Mouse (Mus musculus): ENCODE data around the gene Cd46. TPM values are rescaled to one million over a fixed set of nuclear protein-coding genes. Genes with fewer than 3 reads are reported as not detected.
A peak's percentile ranks its signal among the peaks of the same experiment; 100 is the strongest.

Gene Cd46
- polyA plus RNA-seq (2011; ENCODE audit: insufficient read depth, insufficient read length, low read depth, missing spikeins), result 0.79 and 0.91 TPM in 2 replicates

DNA sequence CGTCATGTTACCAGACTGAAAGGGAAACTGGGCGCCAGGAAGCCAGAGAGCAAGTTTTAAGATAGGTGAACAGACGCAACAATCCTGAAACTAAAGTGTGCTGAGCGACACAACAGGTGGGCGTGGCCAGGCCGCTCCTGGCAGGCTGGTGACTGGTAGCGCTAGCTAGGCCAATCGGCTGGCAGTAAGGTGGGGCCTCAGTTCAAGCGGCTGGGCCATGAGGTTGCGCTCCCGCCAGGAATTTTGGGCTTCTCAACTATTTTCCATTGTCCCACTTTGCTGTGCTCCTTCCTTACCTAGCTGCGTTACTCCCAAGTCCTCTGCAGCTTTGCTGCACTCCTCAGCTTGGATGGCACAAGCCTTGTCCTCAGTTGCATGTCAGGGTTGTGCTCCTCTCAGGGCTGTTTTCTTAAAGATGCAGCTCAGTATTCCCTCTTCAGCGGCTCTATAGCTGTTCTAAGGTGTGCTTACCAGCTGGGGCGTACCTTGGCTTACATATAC is at the start of gene Cd46:
TSS of gene Cd46 (minus strand) at position 30 of the 501 bp plus-strand sequence.
- Histone ChIP-seq H3K4me3 (ENCODE audit: low read depth, low read length) (peak within 1 kb of the TSS; percentile 55), H3K27me3 (ENCODE audit: control insufficient read depth, insufficient read depth, low read length, poor library complexity, severe bottlenecking) (no peaks in the 10 kb centered on the region), H3K36me3 (ENCODE audit: control insufficient read depth, insufficient read depth, low read length, poor library complexity, severe bottlenecking) (no peaks in the 10 kb centered on the region), H3K9ac (ENCODE audit: low read depth, poor library complexity, severe bottlenecking) (peak within 1 kb of the TSS; percentile 28; the same call in 1 of the 2 replicates), H3K4me1 (ENCODE audit: control insufficient read depth, insufficient read depth, low read length) (no peaks in the 10 kb centered on the region), H3K27ac (ENCODE audit: insufficient read depth, low read length) (no peak within 1 kb of the TSS), H3K9me3 (replicated peaks; ENCODE audit: control insufficient read depth, insufficient read depth, low read length, poor library complexity, severe bottlenecking) (no peaks in the 10 kb centered on the region)
- TF ChIP-seq EP300 (IDR thresholded peaks at IDR 0.05; ENCODE audit: insufficient read depth, low read depth, low read length) (no peak), POLR2A (IDR thresholded peaks at IDR 0.05; ENCODE audit: insufficient read depth, low read length) (no peak), CTCF (IDR thresholded peaks at IDR 0.05; ENCODE audit: low read depth, low read length) (no peak)

DNA sequence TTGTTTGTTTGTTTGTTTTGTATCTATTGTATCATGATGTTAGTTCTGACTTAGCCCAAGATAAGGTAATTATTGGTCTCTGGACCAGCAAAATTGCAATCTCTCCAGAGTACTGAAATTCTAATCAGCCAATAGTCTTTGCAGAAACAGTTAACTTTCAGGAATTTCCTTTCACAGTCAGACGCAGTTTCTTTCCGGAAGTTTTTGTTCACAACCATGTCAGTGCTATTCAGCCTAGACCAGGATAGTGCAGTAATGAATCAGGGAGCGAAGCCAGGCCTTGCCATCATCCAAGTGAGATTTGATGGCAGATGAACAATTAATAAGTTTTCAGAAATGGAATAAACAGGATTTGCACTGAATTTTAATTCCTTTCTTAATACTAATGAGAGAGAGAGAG is 40.0 kb upstream of the Cd46 start:
- no peaks in the 10 kb centered on the region for H3K4me1 ChIP-seq (ENCODE audit: control insufficient read depth, insufficient read depth, low read length)
- no peak overlapping the region for H3K27ac ChIP-seq (ENCODE audit: insufficient read depth, low read length)
- no peak overlapping the region for H3K4me3 ChIP-seq (ENCODE audit: low read depth, low read length)
- H3K27me3 ChIP-seq (ENCODE audit: control insufficient read depth, insufficient read depth, low read length, poor library complexity, severe bottlenecking), result no peaks in the 10 kb centered on the region
- no peaks in the 10 kb centered on the region; the same call in 1 of the 2 replicates for H3K36me3 ChIP-seq (ENCODE audit: control insufficient read depth, insufficient read depth, low read length, poor library complexity, severe bottlenecking)
- TF ChIP-seq EP300 (IDR thresholded peaks at IDR 0.05; ENCODE audit: insufficient read depth, low read depth, low read length) (no peak), CTCF (IDR thresholded peaks at IDR 0.05; ENCODE audit: low read depth, low read length) (no peak), POLR2A (IDR thresholded peaks at IDR 0.05; ENCODE audit: insufficient read depth, low read length) (no peak)
- no peak overlapping the region for H3K9ac ChIP-seq (ENCODE audit: low read depth, poor library complexity, severe bottlenecking)
- H3K9me3 ChIP-seq (replicated peaks; ENCODE audit: control insufficient read depth, insufficient read depth, low read length, poor library complexity, severe bottlenecking), result no peaks in the 10 kb centered on the region

DNA sequence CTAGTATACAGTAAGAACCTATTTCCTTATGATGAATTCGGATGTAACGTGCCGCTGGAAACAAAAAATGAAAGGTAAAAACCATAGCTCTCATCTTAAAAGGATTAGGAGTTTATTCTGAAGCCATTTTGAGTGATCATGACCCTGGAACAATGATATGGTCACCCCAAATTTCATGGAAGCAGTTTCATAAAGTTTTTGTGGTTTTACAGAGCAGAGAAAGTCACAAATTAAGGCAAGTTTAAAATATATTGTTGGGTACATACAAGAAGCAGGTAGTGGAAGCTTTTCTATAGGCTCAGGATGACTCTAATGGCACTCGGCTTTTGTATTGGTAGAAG is 39.6 kb upstream of the Cd46 start:
- Histone ChIP-seq H3K27ac (ENCODE audit: insufficient read depth, low read length) (no peak overlapping the region), H3K9ac (ENCODE audit: low read depth, poor library complexity, severe bottlenecking) (peak overlapping the region; percentile 83), H3K4me1 (ENCODE audit: control insufficient read depth, insufficient read depth, low read length) (no peaks in the 10 kb centered on the region), H3K4me3 (ENCODE audit: low read depth, low read length) (no peak overlapping the region), H3K9me3 (replicated peaks; ENCODE audit: control insufficient read depth, insufficient read depth, low read length, poor library complexity, severe bottlenecking) (no peaks in the 10 kb centered on the region), H3K36me3 (ENCODE audit: control insufficient read depth, insufficient read depth, low read length, poor library complexity, severe bottlenecking) (no peaks in the 10 kb centered on the region; the same call in 1 of the 2 replicates), H3K27me3 (ENCODE audit: control insufficient read depth, insufficient read depth, low read length, poor library complexity, severe bottlenecking) (no peaks in the 10 kb centered on the region)
- TF ChIP-seq POLR2A (IDR thresholded peaks at IDR 0.05; ENCODE audit: insufficient read depth, low read length), result no peak
- no peak for TF ChIP-seq CTCF (IDR thresholded peaks at IDR 0.05; ENCODE audit: low read depth, low read length)
- TF ChIP-seq EP300 (IDR thresholded peaks at IDR 0.05; ENCODE audit: insufficient read depth, low read depth, low read length), result no peak

DNA sequence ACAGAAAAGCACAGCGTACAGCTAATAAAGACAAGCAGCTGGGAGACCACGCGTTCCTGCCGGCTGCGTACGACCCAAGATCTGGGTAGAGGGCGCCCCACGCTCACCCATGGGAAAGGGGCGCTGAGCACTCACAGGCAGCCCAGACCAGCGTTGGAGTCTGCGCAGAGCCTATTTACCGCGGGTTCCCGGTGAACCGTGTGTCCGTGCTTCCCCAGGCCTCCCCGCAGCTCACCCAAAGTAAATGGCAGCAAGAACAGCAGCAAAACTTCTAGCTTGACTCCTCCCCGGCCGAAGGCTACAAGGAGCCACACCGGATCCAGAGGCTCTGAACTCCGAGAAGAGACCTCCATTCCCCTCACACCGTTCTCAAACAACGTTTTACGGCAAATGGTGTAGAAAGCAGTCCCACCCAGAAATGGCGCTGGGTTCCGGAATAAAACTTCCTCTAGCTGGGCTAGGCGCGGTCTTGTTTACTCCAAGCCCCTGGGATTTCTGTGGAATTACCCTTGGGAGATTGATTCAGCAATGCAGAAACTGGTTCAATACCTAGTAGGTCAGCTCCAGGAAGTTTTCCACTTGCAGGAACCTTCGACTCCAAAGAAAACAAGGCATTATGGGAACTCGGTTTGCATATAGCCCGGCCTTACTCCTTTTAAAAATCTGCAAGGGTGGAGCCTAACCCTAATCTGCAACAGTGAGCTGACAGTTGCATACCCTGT is 39.1 kb upstream of the Cd46 start, which contains the start of gene Cr1l:
TSS of gene Cr1l (minus strand) at position 634 of the 722 bp plus-strand sequence.
- Histone ChIP-seq H3K4me1 (ENCODE audit: control insufficient read depth, insufficient read depth, low read length) (no peaks in the 10 kb centered on the region), H3K36me3 (ENCODE audit: control insufficient read depth, insufficient read depth, low read length, poor library complexity, severe bottlenecking) (no peaks in the 10 kb centered on the region; the same call in 1 of the 2 replicates), H3K27me3 (ENCODE audit: control insufficient read depth, insufficient read depth, low read length, poor library complexity, severe bottlenecking) (no peaks in the 10 kb centered on the region), H3K9me3 (replicated peaks; ENCODE audit: control insufficient read depth, insufficient read depth, low read length, poor library complexity, severe bottlenecking) (no peaks in the 10 kb centered on the region), H3K9ac (ENCODE audit: low read depth, poor library complexity, severe bottlenecking) (peak within 1 kb of the TSS; percentile 83), H3K4me3 (ENCODE audit: low read depth, low read length) (peak within 1 kb of the TSS; percentile 78), H3K27ac (ENCODE audit: insufficient read depth, low read length) (peak within 1 kb of the TSS; percentile 71)
- TF ChIP-seq CTCF (IDR thresholded peaks at IDR 0.05; ENCODE audit: low read depth, low read length) (peak; percentile 49), POLR2A (IDR thresholded peaks at IDR 0.05; ENCODE audit: insufficient read depth, low read length) (no peak), EP300 (IDR thresholded peaks at IDR 0.05; ENCODE audit: insufficient read depth, low read depth, low read length) (0 out of 2 replicates have a peak, but pooled peaks have one; percentile 33)

GRCm38 (mm10) chr1:195130479-195130878 is 38.4 kb upstream of the Cd46 start:
- Histone ChIP-seq H3K9me3 (replicated peaks; ENCODE audit: control insufficient read depth, insufficient read depth, low read length, poor library complexity, severe bottlenecking) (no peaks in the 10 kb centered on the region), H3K4me1 (ENCODE audit: control insufficient read depth, insufficient read depth, low read length) (no peaks in the 10 kb centered on the region), H3K9ac (ENCODE audit: low read depth, poor library complexity, severe bottlenecking) (peak overlapping the region; percentile 83), H3K27me3 (ENCODE audit: control insufficient read depth, insufficient read depth, low read length, poor library complexity, severe bottlenecking) (no peaks in the 10 kb centered on the region), H3K27ac (ENCODE audit: insufficient read depth, low read length) (no peak overlapping the region), H3K4me3 (ENCODE audit: low read depth, low read length) (peak overlapping the region; percentile 78), H3K36me3 (ENCODE audit: control insufficient read depth, insufficient read depth, low read length, poor library complexity, severe bottlenecking) (no peaks in the 10 kb centered on the region; the same call in 1 of the 2 replicates)
- TF ChIP-seq CTCF (IDR thresholded peaks at IDR 0.05; ENCODE audit: low read depth, low read length) (no peak), EP300 (IDR thresholded peaks at IDR 0.05; ENCODE audit: insufficient read depth, low read depth, low read length) (no peak), POLR2A (IDR thresholded peaks at IDR 0.05; ENCODE audit: insufficient read depth, low read length) (no peak)

DNA sequence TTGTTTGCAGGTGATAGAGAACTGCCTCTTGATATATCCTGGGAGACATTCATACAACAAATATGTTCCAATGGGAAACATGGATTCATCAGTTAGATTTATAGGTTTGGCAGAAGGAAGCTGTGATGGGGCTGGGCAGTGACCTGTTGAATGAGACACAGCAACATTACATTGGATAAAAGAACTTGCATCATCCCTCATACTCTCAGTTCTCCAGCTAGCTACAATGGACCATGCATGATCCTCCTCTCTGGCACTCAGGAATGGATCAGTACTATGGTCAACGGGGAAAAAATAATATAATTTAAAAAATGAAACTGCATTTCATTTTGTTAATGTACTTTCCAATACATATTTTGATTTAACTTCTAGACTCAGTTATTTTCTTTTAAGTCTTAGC is 37.8 kb upstream of the Cd46 start:
- TF ChIP-seq CTCF (IDR thresholded peaks at IDR 0.05; ENCODE audit: low read depth, low read length) (no peak), EP300 (IDR thresholded peaks at IDR 0.05; ENCODE audit: insufficient read depth, low read depth, low read length) (no peak), POLR2A (IDR thresholded peaks at IDR 0.05; ENCODE audit: insufficient read depth, low read length) (no peak)
- no peak overlapping the region for H3K4me3 ChIP-seq (ENCODE audit: low read depth, low read length)
- H3K27ac ChIP-seq (ENCODE audit: insufficient read depth, low read length), result no peak overlapping the region

More for the DNA sequence above, 37.8 kb upstream of the Cd46 start:
- Histone ChIP-seq H3K9me3 (replicated peaks; ENCODE audit: control insufficient read depth, insufficient read depth, low read length, poor library complexity, severe bottlenecking) (no peaks in the 10 kb centered on the region), H3K36me3 (ENCODE audit: control insufficient read depth, insufficient read depth, low read length, poor library complexity, severe bottlenecking) (no peaks in the 10 kb centered on the region; the same call in 1 of the 2 replicates), H3K4me1 (ENCODE audit: control insufficient read depth, insufficient read depth, low read length) (no peaks in the 10 kb centered on the region), H3K27me3 (ENCODE audit: control insufficient read depth, insufficient read depth, low read length, poor library complexity, severe bottlenecking) (no peaks in the 10 kb centered on the region), H3K9ac (ENCODE audit: low read depth, poor library complexity, severe bottlenecking) (no peak overlapping the region)
